Mouse (Mus musculus) bone marrow, adult 2 months (tissue): ENCODE measurements at regions not wholly inside any gene's neighbourhood (a gene's known extent, or its start where the extent isn't known, plus 50 kb on each side); places are given as distances from the start of the nearest gene placed in this dataset.

Source experiments
- CTCF ChIP-seq: fragments of 200-500 bp; IDR thresholded peaks from 2 replicates; pipeline ENCODE4 v1.5.1; 2011; ENCODE audit warnings: low read length, control low read depth; ENCODE audit not compliant: control insufficient read depth, insufficient read depth
- POLR2A ChIP-seq: fragments of 200-500 bp; IDR thresholded peaks from 2 replicates; pipeline ENCODE4 v1.6.1; 2011; ENCODE audit warnings: low read depth, mild to moderate bottlenecking, control low read depth, low read length, borderline replicate concordance; ENCODE audit not compliant: control insufficient read depth

DNA sequence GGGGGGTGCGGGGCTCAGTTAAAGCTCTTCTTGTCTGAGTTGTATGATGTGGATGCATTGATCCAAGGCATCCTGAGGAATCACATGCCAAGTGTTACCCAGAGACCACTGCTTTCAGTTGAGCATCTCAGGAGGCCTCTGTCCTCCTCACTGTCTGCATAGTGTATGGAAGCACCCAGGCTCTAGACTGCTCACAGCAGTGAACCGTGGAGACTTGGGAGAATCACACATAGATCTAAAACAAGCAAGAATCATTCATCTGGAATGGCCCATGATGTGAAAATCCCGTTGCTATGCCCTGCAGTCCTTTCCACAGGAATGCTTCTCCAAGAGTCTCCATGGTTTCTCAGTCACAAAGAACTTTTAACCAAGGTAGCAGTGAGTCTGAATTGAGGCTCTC lies 170.0 kb upstream of the Nr5a2 start:
- TF ChIP-seq CTCF (no peak), POLR2A (no peak)
